ENCODE assay signal across 27 mouse cellular contexts in the genomic region with DNA sequence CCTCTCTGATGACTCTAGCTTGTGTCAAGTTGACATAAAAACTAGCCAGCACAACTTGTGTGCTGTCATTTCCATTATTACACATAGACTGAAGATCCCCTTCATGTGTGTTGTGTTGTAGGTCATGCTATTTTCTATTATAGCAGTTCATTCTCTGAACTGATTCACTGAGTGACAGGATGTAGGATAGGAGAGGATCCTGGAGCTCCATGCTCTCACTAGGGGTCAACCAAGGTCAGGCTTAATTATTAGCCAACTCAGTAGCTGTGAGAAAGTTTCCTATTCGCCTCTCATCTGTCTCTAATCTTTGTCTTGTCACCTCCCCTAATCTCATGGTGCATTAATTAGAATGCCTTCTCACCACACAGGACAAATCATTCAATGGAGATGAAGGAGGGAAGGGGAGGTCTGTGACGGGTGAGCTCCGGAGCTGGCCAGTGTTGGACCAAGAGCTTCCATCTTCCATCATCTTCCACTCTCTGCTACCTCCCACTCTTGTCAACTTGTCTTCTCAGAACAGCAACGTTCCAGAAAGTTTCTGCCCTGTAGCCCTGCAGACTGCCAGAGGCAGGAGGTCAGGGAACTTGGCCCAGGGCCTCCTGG.
DNase-seq lines count a peak whose midpoint lies in the region; ATAC-seq and TF ChIP-seq lines count a peak whose summit lies in the region.
"Had no signal": no experiment of that assay in that cellular context is flagged by ENCODE, and none has a peak within 500 bp of the region (broad histone marks: within the 10 kb centered on the region; RNA-seq: fewer than 3 reads in every experiment).

No protein-coding gene starts in this region.

- no peak overlapping the region for H3K27ac ChIP-seq in kidney, embryonic 16.5 days (ENCODE audit: low read length)
- 0 out of 2 replicates have a peak overlapping the region, but pooled peaks have one; percentile 9 for H3K27ac ChIP-seq in midbrain, embryonic 10.5 days (replicated peaks)
- no peak overlapping the region for H3K27ac ChIP-seq in midbrain, postnatal 0 days (ENCODE audit: low read depth, low read length)
- H3K27ac ChIP-seq: embryonic facial prominence, embryonic 12.5 days; embryonic facial prominence, embryonic 15.5 days; forebrain, embryonic 13.5 days; heart, adult 2 months; heart, embryonic 10.5 days; heart, embryonic 13.5 days; hindbrain, embryonic 14.5 days had no signal

- TF ChIP-seq CTCF in midbrain, postnatal 0 days (IDR thresholded peaks at IDR 0.05), result no peak

- ATAC-seq in kidney, embryonic 16.5 days (ENCODE audit: low FRiP score, low TSS enrichment), result peak; percentile 51; the same call in 1 of the 2 replicates
- ATAC-seq in midbrain, postnatal 0 days (ENCODE audit: low FRiP score), result no peak
- ATAC-seq: activated CD4-positive, CD25-positive, alpha-beta regulatory T cell, adult 4 months; forebrain, embryonic 13.5 days; forebrain, embryonic 16.5 days had no signal

- whole genome bisulfite sequencing in kidney, embryonic 16.5 days, result 41% methylated on average over 4 of the region's 4 CpGs
- 43% methylated on average over 4 of the region's 4 CpGs for WGBS in midbrain, embryonic 10.5 days
- WGBS in midbrain, postnatal 0 days, result 29% methylated on average over 4 of the region's 4 CpGs

- no peak overlapping the region for H3K4me3 ChIP-seq in kidney, embryonic 16.5 days (ENCODE audit: low read length)
- H3K4me3 ChIP-seq in midbrain, embryonic 10.5 days, result no peak overlapping the region
- H3K4me3 ChIP-seq in midbrain, postnatal 0 days (ENCODE audit: low read depth, low read length), result no peak overlapping the region
- H3K4me3 ChIP-seq: embryonic facial prominence, embryonic 12.5 days; embryonic facial prominence, embryonic 15.5 days; forebrain, embryonic 13.5 days; heart, adult 2 months; heart, embryonic 10.5 days; heart, embryonic 13.5 days had no signal

- H3K27me3 ChIP-seq in kidney, embryonic 16.5 days (ENCODE audit: insufficient read depth, low read length), result no peaks in the 10 kb centered on the region
- peaks cover 8% of the 10 kb centered on the region; the same call in 1 of the 2 replicates for H3K27me3 ChIP-seq in midbrain, embryonic 10.5 days (ENCODE audit: low read depth, poor library complexity, severe bottlenecking)
- H3K27me3 ChIP-seq in midbrain, postnatal 0 days (ENCODE audit: insufficient read depth, low read length), result no peaks in the 10 kb centered on the region
- H3K27me3 ChIP-seq: embryonic facial prominence, embryonic 12.5 days; embryonic facial prominence, embryonic 15.5 days; forebrain, embryonic 13.5 days; heart, embryonic 13.5 days had no signal

- no peaks in the 10 kb centered on the region for H3K9me3 ChIP-seq in kidney, embryonic 16.5 days (ENCODE audit: low read length)
- 0 out of 2 replicates have a peak, but pooled peaks cover 3% of the 10 kb centered on the region for H3K9me3 ChIP-seq in midbrain, embryonic 10.5 days (replicated peaks)
- no peaks in the 10 kb centered on the region for H3K9me3 ChIP-seq in midbrain, postnatal 0 days (ENCODE audit: low read length)
- H3K9me3 ChIP-seq: embryonic facial prominence, embryonic 12.5 days; embryonic facial prominence, embryonic 15.5 days; forebrain, embryonic 13.5 days; heart, embryonic 10.5 days; heart, embryonic 13.5 days had no signal

- DNase-seq in embryo, embryonic 10 days (ENCODE audit: low spot score), result peak; percentile 32
- DNase-seq in embryo, embryonic 9.5 days (ENCODE audit: extremely low spot score), result no peak
- peak; percentile 10 for DNase-seq in kidney, adult 9 months
- no peak for DNase-seq in kidney, adult 11 months
- DNase-seq in kidney, adult 8-10 months, result no peak
- DNase-seq in midbrain, embryonic 10.5 days (ENCODE audit: low spot score), result no peak
- DNase-seq in midbrain, postnatal 0 days (ENCODE audit: low spot score), result no peak
- DNase-seq: adrenal gland, adult 8-10 months; adrenal gland, postnatal 25 days; cerebellum, adult 11-12 months; cerebellum, adult 8-10 months; cerebellum, postnatal 10 days; cerebellum, postnatal 36 days; gastrocnemius, postnatal 10 days; gastrocnemius, postnatal 36 days; heart, adult 2 months; heart, postnatal 14 days; heart, postnatal 4 days had no signal

- no peak overlapping the region for H3K4me2 ChIP-seq in kidney, embryonic 16.5 days (replicated peaks; ENCODE audit: low read depth, low read length)
- H3K4me2 ChIP-seq in midbrain, postnatal 0 days (ENCODE audit: low read depth, low read length, poor library complexity, severe bottlenecking), result no peak overlapping the region
- H3K4me2 ChIP-seq: embryonic facial prominence, embryonic 12.5 days; embryonic facial prominence, embryonic 15.5 days; forebrain, embryonic 13.5 days; heart, embryonic 13.5 days; hindbrain, embryonic 14.5 days had no signal

- no peaks in the 10 kb centered on the region for H3K36me3 ChIP-seq in kidney, embryonic 16.5 days (ENCODE audit: insufficient read depth, low read length)
- no peaks in the 10 kb centered on the region for H3K36me3 ChIP-seq in midbrain, embryonic 10.5 days
- no peaks in the 10 kb centered on the region for H3K36me3 ChIP-seq in midbrain, postnatal 0 days (ENCODE audit: insufficient read depth, low read length)
- H3K36me3 ChIP-seq: embryonic facial prominence, embryonic 12.5 days; embryonic facial prominence, embryonic 15.5 days; heart, embryonic 10.5 days; heart, embryonic 13.5 days had no signal

- H3K9ac ChIP-seq in kidney, embryonic 16.5 days (replicated peaks; ENCODE audit: low read length), result no peak overlapping the region
- no peak overlapping the region for H3K9ac ChIP-seq in midbrain, postnatal 0 days (replicated peaks; ENCODE audit: low read length, poor library complexity, severe bottlenecking)
- H3K9ac ChIP-seq: embryonic facial prominence, embryonic 12.5 days; embryonic facial prominence, embryonic 15.5 days; forebrain, embryonic 13.5 days; heart, embryonic 13.5 days; hindbrain, embryonic 14.5 days had no signal

- H3K4me1 ChIP-seq in kidney, embryonic 16.5 days (ENCODE audit: insufficient read depth, low read length), result no peaks in the 10 kb centered on the region
- peaks cover 8% of the 10 kb centered on the region; the same call in 1 of the 2 replicates for H3K4me1 ChIP-seq in midbrain, embryonic 10.5 days
- H3K4me1 ChIP-seq in midbrain, postnatal 0 days (ENCODE audit: insufficient read depth, low read length), result no peaks in the 10 kb centered on the region
- H3K4me1 ChIP-seq: embryonic facial prominence, embryonic 15.5 days; forebrain, embryonic 13.5 days; heart, embryonic 10.5 days; heart, embryonic 13.5 days had no signal

Comparison
In these comparisons a context has a peak if more than half of its experiments do, and no peak if none do; other contexts are left out.
1. DNase-seq: peak in embryo, embryonic 10 days (single experiment) and kidney, adult 9 months (single experiment); none in embryo, embryonic 9.5 days (single experiment), kidney, adult 11 months (single experiment), kidney, adult 8-10 months (0 of 2), midbrain, embryonic 10.5 days (single experiment) and midbrain, postnatal 0 days (single experiment).